Mouse (Mus musculus): Measurements from ENCODE around the gene Naa50.

The Naa50 gene

DNA sequence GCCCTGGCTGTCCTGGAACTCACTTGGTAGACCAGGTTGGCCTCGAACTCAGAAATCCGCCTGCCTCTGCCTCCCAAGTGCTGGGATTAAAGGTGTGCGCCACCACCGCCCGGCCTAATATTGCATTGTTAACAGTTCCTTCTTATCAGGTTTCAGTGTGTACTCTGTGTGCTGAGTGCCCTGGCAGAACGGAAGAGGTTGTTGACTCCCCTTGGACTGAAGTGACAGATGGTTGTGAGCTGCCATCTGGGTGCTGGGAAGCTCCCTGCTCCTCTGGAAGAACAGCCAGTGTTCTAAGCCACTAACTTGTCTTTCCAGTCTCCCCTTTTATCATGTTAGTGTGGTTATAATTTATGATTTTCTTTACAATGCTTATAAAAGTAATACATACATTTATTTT is 64.7 kb downstream of the Naa50 start:
- DNase-seq, result peak; percentile 80 to 89

DNA sequence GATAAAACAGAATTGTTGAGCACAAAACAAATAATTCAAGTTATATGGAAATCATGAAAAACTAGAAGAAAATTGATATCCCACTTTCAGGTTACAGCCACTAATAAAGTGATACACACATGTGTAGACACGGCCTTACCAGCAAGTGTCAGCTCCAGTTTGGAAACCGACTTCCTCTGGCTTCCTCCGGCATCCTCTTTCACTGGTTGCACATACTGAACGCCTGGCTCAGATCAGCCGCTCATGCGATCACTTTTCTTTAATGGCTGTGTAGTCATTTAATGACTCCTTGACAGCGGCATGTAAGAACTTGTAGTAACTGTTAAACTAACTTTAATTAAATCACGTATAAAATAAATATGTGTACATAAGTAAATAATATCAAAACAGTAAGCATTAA is 66.3 kb downstream of the Naa50 start:
- no peak for DNase-seq

DNA sequence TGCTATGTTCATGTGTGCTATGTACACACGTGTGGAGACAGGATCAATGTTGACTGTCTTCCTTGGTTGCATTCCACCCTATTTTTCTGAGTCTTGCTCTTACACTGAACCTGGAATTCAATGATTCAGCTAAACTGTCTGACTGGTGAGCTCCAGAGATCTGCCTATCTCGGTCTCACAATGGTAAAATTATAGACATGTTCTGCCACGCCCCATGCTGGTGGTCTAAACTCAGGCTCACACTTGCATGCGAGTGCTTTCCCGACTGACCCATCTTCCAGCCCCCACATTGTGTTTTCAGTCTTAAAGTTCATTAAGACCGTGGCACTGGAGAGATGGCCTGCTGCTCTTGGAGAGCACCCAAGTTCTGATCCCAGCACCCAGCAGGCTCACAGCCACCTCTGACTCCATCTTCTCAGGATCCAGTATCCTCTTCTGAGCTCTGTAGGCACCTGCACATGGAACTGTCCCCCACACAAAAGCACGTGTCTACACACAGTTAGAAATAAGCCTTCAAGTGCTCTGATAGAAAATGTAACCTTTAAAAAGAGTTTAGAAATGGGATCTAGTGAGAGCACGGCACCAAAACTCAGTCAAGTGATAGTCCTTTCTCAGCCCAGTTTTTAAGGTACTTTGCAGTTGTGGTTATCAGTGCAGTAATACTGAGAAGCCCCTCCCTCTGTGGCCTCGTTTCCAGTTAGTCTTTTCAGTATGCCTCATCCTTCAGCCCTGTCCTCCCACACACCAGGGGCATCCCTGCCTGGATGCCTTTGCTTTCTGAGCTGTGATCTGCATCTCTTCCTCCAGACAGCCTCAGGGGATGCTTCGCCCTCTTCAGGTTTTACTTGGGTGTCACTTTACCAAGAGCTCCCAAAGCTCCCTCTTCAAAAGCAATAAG is 70.8 kb downstream of the Naa50 start:
- peak; percentile 41 to 43 for DNase-seq

- no peak for DNase-seq
Observed at GRCm38 (mm10) chr16:44211054-44211414, 71.4 kb downstream of the Naa50 start.

GRCm38 (mm10) chr16:44212703-44213102 is 73.1 kb downstream of the Naa50 start:
- no peak for DNase-seq
